Mouse (Mus musculus) heart, embryonic 14.5 days (tissue): ENCODE measurements around the gene Atg9b. TPM values are rescaled to one million over a fixed set of nuclear protein-coding genes. Genes with fewer than 3 reads are reported as not detected.
"Not testable (repeated sequence)": the region's sequence is repeated elsewhere in the genome, so short reads cannot be mapped to it uniquely, and the experiment has no call there.

Experiments used
- ATAC-seq: fragments of 200-750 bp; cut with Nextera tagmentation; 2 replicates; pipeline ENCODE4 v1.8.0; 2017; ENCODE audit warnings: low read depth, moderate TSS enrichment; ENCODE audit not compliant: insufficient number of reproducible peaks, insufficient read depth, low FRiP score
- H3K27ac ChIP-seq, 2 experiments: fragments of 200-500 bp in 1 of 2; fragments of 300-500 bp in 1 of 2; sonication (generic) in 1 of 2; replicated peaks in 1 of 2; 2 replicates each; pipeline ENCODE4 v1.5.1; 2012 to 2014; ENCODE audit warnings: low read depth in 2 of 2, low read length in 2 of 2, control low read depth in 1 of 2, mild to moderate bottlenecking in 1 of 2, mixed read lengths in 1 of 2; ENCODE audit not compliant: control insufficient read depth in 1 of 2, insufficient read depth in 1 of 2
- H3K27me3 ChIP-seq: fragments of 300-500 bp; sonication (generic); 2 replicates; pipeline ENCODE4 v1.6.1; 2014; ENCODE audit warnings: mild to moderate bottlenecking, low read length, control low read depth; ENCODE audit not compliant: control insufficient read depth, insufficient read depth
- H3K36me3 ChIP-seq: fragments of 300-500 bp; sonication (generic); 2 replicates; pipeline ENCODE4 v1.6.1; 2014; ENCODE audit warnings: mild to moderate bottlenecking, control low read depth, low read length, mixed read lengths; ENCODE audit not compliant: control insufficient read depth, insufficient read depth
- H3K4me1 ChIP-seq, 2 experiments: fragments of 200-500 bp in 1 of 2; fragments of 300-500 bp in 1 of 2; sonication (generic) in 1 of 2; 2 replicates each; pipeline ENCODE4 v1.6.1; 2012 to 2014; ENCODE audit warnings: low read length in 2 of 2, control low read depth in 1 of 2, mixed read lengths in 1 of 2; ENCODE audit not compliant: control insufficient read depth in 2 of 2, insufficient read depth in 2 of 2
- H3K4me2 ChIP-seq: fragments of 300-500 bp; sonication (generic); 2 replicates; pipeline ENCODE4 v1.6.1; 2014; ENCODE audit warnings: mild to moderate bottlenecking, low read length
- H3K4me3 ChIP-seq, 2 experiments: fragments of 200-500 bp in 1 of 2; fragments of 300-500 bp in 1 of 2; sonication (generic) in 1 of 2; 2 replicates each; pipeline ENCODE4 v1.5.1; 2012 to 2014; ENCODE audit warnings: low read length in 2 of 2, mild to moderate bottlenecking in 2 of 2, control low read depth in 1 of 2, low read depth in 1 of 2, moderate library complexity in 1 of 2; ENCODE audit not compliant: control insufficient read depth in 1 of 2, insufficient read depth in 1 of 2
- H3K9ac ChIP-seq: fragments of 300-500 bp; sonication (generic); 2 replicates; pipeline ENCODE4 v1.6.1; 2014; ENCODE audit warnings: mild to moderate bottlenecking, low read length
- H3K9me3 ChIP-seq: fragments of 300-500 bp; sonication (generic); 2 replicates; pipeline ENCODE4 v1.6.1; 2016; ENCODE audit warnings: low read length, control low read depth; ENCODE audit not compliant: control insufficient read depth
- WGBS: fragments of 180-500 bp; shearing (Covaris S2); extraction: QIAGEN DNeasy Blood & Tissue Kit; methylation state at CpG from one replicate; pipeline ENCODE4 v1.1.7; 2014; 5-methylcytosine and 5-hydroxymethylcytosine counted together
- polyA plus RNA-seq: library from polyadenylated mRNA; unstranded; fragments of >200 nt; fragmentation: Nextera tagmentation; extraction: Ambion mirVana; gene quantifications from 2 replicates; pipeline ENCODE4 v1.2.1, GENCODE M21; 2014

Atg9b gene
- polyA plus RNA-seq, 1 experiment from 2014 or later: 1.5 TPM

DNA sequence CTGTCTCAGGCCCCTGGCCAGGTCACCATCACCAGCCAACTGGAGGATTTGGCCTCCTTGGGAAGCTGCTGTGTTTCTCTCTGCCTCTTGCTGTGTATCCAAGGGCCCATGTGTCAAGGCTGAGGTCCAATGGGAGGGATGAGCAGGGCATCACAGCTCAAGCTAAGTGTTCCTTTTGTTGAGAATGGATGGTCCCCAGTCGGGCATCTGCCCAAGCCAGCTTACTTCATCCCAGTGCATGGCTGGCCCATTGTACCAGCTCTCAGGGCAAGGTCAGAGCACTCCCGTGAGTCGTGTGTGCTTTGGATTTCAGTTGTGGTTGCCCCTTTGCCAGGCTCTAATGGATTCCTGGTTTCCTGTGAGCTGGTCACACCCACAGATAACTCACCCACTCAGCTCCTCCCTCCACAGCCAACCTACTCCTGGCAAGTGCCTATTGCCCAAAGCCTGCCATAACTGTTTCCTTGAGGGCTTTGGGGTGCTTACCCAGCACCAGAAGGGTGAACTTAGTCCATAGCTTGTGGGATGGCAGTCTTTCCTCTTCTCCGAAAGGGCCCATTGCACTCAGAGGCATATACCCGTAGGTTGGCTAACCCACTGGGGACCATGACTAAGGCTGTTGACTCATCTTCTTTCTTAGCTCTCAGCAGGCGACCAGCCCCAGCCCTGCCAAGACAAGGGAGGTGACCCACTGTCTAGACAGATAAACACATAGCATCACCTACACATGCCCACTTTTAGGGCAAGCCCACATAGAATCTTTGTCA lies 12.8 kb upstream of the Atg9b start:
- 83% methylated on average over 6 of the region's 6 CpGs for WGBS
- peaks cover 80% of the 10 kb centered on the region for H3K36me3 ChIP-seq

DNA sequence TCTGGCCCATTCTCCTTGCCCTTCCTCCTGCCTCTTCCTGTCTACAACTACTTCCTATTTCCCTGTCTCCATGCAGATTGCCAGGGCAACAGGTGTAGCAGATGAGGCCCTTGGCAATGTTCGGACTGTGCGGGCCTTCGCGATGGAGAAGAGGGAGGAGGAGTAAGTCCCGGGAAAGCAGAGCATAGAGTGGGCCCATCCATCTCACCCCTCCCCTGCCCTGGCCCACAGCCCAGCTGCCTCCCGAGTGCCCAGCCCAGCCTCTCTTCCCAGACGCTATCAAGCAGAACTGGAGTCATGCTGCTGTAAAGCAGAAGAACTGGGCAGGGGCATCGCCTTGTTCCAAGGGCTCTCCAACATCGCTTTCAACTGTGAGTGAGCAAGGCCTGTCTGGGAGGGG lies 10.0 kb upstream of the Atg9b start:
- Histone ChIP-seq H3K4me1 (peaks cover 0 to 3% of the 10 kb centered on the region in 2 experiments; a peak in 3 of 4 replicates), H3K9ac (no peak overlapping the region), H3K4me2 (no peak overlapping the region), H3K9me3 (no peaks in the 10 kb centered on the region), H3K27ac (no peak overlapping the region), H3K27me3 (no peaks in the 10 kb centered on the region), H3K4me3 (no peak overlapping the region), H3K36me3 (peaks cover 66% of the 10 kb centered on the region)
- no peak for ATAC-seq
- WGBS: 57% methylated on average over 9 of the region's 9 CpGs

More for the DNA sequence above, 12.8 kb upstream of the Atg9b start:
- H3K4me3 ChIP-seq: no peak overlapping the region
- H3K9me3 ChIP-seq: no peaks in the 10 kb centered on the region
- no peak overlapping the region for H3K9ac ChIP-seq
- no peak overlapping the region for H3K4me2 ChIP-seq
- no peak overlapping the region for H3K27ac ChIP-seq
- ATAC-seq: no peak
- peaks cover 0 to 3% of the 10 kb centered on the region in 2 experiments; a peak in 2 of 4 replicates for H3K4me1 ChIP-seq
- no peaks in the 10 kb centered on the region for H3K27me3 ChIP-seq

DNA sequence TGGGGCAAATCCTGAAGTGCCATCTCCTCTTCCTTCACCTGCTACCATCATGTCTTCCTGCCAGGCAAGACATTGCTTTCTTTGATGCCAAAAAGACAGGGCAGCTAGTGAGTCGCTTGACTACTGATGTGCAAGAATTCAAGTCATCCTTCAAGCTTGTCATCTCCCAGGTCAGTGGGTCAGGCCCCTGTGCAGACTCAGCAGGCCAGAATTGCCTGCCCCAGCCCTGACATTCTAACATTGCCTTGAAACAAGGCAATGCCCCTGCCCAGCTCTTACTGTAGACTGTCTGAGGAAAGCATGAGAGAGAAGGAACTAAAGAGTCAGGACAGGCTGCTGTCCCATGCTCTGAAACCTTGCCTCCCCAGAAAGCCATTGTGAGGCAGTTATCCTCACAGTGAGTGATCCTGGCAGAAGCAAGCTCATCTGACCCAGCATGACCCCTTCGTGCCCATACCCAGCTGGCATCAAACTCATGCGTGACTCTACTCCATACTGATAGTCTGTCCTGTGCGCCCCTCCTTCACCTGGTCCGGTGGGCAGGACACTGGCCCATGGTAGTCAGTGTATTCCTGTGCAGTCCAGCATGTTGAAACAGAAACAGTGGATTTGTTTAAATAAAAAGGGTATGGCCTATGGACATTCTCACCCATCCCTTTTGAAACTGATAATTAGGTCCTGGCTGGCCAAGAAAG lies 9.1 kb upstream of the Atg9b start:
- Histone ChIP-seq H3K36me3 (peaks cover 61% of the 10 kb centered on the region), H3K27ac (no peak overlapping the region), H3K9ac (no peak overlapping the region), H3K9me3 (no peaks in the 10 kb centered on the region), H3K4me1 (peaks cover 0 to 3% of the 10 kb centered on the region in 2 experiments; a peak in 3 of 4 replicates), H3K4me3 (no peak overlapping the region), H3K4me2 (no peak overlapping the region), H3K27me3 (no peaks in the 10 kb centered on the region)
- 92% methylated on average over 5 of the region's 5 CpGs for WGBS
- ATAC-seq: no peak

DNA sequence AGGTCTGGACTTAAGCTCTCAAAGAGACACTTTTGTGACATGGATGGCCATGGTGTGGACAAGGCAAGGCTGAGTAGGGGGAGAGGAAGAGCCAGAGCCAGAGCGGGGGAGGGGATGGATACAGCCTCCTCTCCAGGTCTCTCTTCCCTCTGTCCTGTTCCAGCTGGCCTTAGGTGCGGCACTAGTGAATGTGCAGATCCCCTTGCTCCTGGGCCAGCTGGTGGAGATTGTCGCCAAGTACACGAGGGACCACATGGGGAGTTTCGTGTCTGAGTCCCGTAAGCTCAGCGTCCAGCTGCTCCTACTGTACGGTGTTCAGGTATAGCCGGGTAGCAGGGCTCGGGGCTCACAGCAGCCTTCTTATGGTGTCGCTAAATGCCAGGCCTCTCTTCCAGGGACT lies 8.4 kb upstream of the Atg9b start:
- Histone ChIP-seq H3K36me3 (peaks cover 55% of the 10 kb centered on the region), H3K4me1 (peaks cover 0 to 3% of the 10 kb centered on the region in 2 experiments; a peak in 3 of 4 replicates), H3K9me3 (no peaks in the 10 kb centered on the region), H3K4me2 (no peak overlapping the region), H3K27me3 (no peaks in the 10 kb centered on the region), H3K9ac (no peak overlapping the region), H3K4me3 (no peak overlapping the region), H3K27ac (no peak overlapping the region)
- WGBS: 90% methylated on average over 11 of the region's 11 CpGs
- no peak for ATAC-seq

DNA sequence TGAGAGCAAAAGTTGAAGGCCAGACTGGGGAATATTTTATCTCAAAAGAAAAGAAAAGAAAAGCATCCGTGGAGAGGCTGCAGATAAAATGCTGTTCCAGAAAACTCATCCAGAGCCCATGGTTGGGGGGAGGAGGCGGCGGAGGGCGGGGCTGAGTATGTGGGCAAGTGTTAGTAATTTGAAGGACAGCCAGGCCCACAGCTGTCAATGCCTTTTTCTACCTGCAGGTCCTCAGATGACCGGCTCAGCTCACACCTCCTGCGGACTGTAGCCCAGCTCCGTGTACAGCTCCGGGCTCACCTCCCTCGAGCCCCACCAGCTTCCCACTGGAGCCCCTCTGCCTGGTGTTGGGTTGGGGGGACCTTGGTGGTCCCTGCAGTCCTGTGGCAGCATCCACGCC lies 7.7 kb upstream of the Atg9b start:
- 71% methylated on average over 10 of the region's 10 CpGs for WGBS
- no peak overlapping the region for H3K4me3 ChIP-seq

DNA sequence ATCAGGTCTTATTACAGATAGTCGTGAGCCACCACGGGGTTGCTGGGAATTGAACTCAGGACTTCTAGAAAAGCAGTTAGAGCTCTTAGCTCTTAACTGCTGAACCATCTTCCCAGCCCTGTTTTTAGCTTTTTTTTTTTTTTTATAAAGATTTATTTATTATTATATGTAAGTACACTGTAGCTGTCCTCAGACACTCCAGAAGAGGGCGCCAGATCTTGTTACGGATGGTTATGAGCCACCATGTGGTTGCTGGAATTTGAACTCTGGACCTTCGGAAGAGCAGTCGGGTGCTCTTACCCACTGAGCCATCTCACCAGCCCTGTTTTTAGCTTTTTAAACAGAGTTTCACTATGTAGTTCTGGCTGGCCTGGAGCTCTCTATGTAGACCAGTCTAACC lies 4.3 kb upstream of the Atg9b start:
- H3K36me3 ChIP-seq: peaks cover 19% of the 10 kb centered on the region
- not testable (repeated sequence) for H3K9ac ChIP-seq, H3K27ac ChIP-seq, H3K27me3 ChIP-seq, H3K9me3 ChIP-seq, H3K4me3 ChIP-seq, ATAC-seq, H3K4me2 ChIP-seq
- 86% methylated on average over 6 of the region's 6 CpGs for WGBS
- H3K4me1 ChIP-seq: peaks cover 6 to 13% of the 10 kb centered on the region in 2 experiments

More for the DNA sequence above, 7.7 kb upstream of the Atg9b start:
- H3K9ac ChIP-seq: no peak overlapping the region
- ATAC-seq: no peak
- no peaks in the 10 kb centered on the region for H3K9me3 ChIP-seq
- H3K4me1 ChIP-seq: peaks cover 0 to 8% of the 10 kb centered on the region in 2 experiments
- peaks cover 52% of the 10 kb centered on the region for H3K36me3 ChIP-seq
- H3K27me3 ChIP-seq: no peaks in the 10 kb centered on the region
- no peak overlapping the region for H3K4me2 ChIP-seq
- H3K27ac ChIP-seq: no peak overlapping the region

DNA sequence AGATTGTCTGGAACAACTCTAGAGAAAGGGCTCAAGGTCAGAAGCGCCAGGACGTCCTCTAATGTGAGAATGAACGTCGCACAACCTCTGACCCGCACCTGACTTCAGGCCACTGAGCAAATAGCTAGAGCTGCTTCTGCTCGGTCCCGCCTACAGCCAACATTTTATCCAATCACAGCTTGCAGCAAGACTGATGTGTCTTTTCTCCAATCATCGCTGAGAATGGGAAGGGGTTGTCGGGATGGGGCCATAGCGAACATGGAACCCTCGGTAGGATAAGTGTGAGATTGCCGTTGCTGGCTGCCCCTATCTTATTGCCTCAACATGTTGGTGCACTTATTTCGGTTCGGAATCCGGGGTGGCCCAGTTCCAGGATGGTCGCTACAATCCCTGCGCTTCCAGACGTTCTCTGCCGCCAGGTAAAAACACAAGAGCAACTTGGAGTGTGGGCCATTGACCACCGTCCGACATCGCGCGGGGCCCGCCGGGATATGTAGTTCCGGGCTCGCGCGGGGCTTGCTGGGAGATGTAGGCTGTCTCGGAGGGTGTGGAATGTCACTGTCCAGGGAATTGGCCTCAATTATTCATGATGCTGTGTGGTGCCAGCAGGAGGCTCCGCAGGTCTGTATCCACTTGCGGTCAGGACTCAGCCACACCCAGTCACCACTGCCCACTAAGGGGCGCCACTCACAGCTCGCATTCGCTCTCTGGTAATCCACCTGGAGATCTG lies 2.4 kb upstream of the Atg9b start:
- WGBS: 1% methylated on average over 36 of the region's 36 CpGs

More for the DNA sequence above, 2.4 kb upstream of the Atg9b start:
- H3K36me3 ChIP-seq: 0 out of 2 replicates have a peak, but pooled peaks cover 5% of the 10 kb centered on the region
- ATAC-seq: peak; percentile 94
- H3K27ac ChIP-seq: peak overlapping the region; percentile 81 to 93
- no peaks in the 10 kb centered on the region for H3K9me3 ChIP-seq
- H3K27me3 ChIP-seq: no peaks in the 10 kb centered on the region
- H3K9ac ChIP-seq: peak overlapping the region; percentile 71
- H3K4me3 ChIP-seq: peak overlapping the region; percentile 52 to 86
- peaks cover 11 to 20% of the 10 kb centered on the region in 2 experiments for H3K4me1 ChIP-seq
- H3K4me2 ChIP-seq: peak overlapping the region; percentile 68
